Mouse (Mus musculus) neural tube, embryonic 13.5 days (tissue): ENCODE results near the gene Nt5c. TPM values are rescaled to one million over a fixed set of nuclear protein-coding genes. Genes with fewer than 3 reads are reported as not detected.
"Not testable (repeated sequence)": the region's sequence is repeated elsewhere in the genome, so short reads cannot be mapped to it uniquely, and the experiment has no call there.

Experiments
- ATAC-seq: fragments of 200-750 bp; cut with Nextera tagmentation; 2 replicates; pipeline ENCODE4 v1.8.0; 2017; ENCODE audit warnings: low read depth, mild to moderate bottlenecking, moderate TSS enrichment, moderate library complexity
- H3K27ac ChIP-seq: fragments of 300-500 bp; sonication (generic); replicated peaks from 2 replicates; pipeline ENCODE4 v1.5.1; 2015; ENCODE audit warnings: moderate library complexity, mild to moderate bottlenecking, inconsistent platforms
- H3K27me3 ChIP-seq: fragments of 300-500 bp; sonication (generic); 2 replicates; pipeline ENCODE4 v1.6.1; 2015; ENCODE audit warnings: mild to moderate bottlenecking, inconsistent platforms
- H3K36me3 ChIP-seq: fragments of 300-500 bp; sonication (generic); 2 replicates; pipeline ENCODE4 v1.6.1; 2015; ENCODE audit warnings: mild to moderate bottlenecking, inconsistent platforms
- H3K4me1 ChIP-seq: fragments of 300-500 bp; sonication (generic); replicated peaks from 2 replicates; pipeline ENCODE4 v1.6.1; 2015; ENCODE audit warnings: inconsistent platforms
- H3K4me2 ChIP-seq: fragments of 300-500 bp; sonication (generic); 2 replicates; pipeline ENCODE4 v1.6.1; 2015; ENCODE audit warnings: inconsistent platforms, mild to moderate bottlenecking, moderate library complexity
- H3K4me3 ChIP-seq: fragments of 300-500 bp; sonication (generic); 2 replicates; pipeline ENCODE4 v1.5.1; 2015; ENCODE audit warnings: mild to moderate bottlenecking, inconsistent platforms
- H3K9ac ChIP-seq: fragments of 300-500 bp; sonication (generic); 2 replicates; pipeline ENCODE4 v1.6.1; 2015; ENCODE audit warnings: moderate library complexity, mild to moderate bottlenecking, inconsistent platforms
- H3K9me3 ChIP-seq: fragments of 300-500 bp; sonication (generic); 2 replicates; pipeline ENCODE4 v1.6.1; 2016; ENCODE audit warnings: inconsistent platforms
- WGBS: fragments of 180-500 bp; shearing (Covaris S2); methylation state at CpG from one replicate; pipeline ENCODE4 v1.1.7; 2015; 5-methylcytosine and 5-hydroxymethylcytosine counted together
- polyA plus RNA-seq: library from polyadenylated mRNA; unstranded; fragments of >200 nt; fragmentation: Nextera tagmentation; extraction: Ambion mirVana; gene quantifications from 2 replicates; pipeline ENCODE4 v1.2.1, GENCODE M21; 2015

Nt5c gene
- polyA plus RNA-seq, 1 experiment from 2014 or later = 96.7 TPM

DNA sequence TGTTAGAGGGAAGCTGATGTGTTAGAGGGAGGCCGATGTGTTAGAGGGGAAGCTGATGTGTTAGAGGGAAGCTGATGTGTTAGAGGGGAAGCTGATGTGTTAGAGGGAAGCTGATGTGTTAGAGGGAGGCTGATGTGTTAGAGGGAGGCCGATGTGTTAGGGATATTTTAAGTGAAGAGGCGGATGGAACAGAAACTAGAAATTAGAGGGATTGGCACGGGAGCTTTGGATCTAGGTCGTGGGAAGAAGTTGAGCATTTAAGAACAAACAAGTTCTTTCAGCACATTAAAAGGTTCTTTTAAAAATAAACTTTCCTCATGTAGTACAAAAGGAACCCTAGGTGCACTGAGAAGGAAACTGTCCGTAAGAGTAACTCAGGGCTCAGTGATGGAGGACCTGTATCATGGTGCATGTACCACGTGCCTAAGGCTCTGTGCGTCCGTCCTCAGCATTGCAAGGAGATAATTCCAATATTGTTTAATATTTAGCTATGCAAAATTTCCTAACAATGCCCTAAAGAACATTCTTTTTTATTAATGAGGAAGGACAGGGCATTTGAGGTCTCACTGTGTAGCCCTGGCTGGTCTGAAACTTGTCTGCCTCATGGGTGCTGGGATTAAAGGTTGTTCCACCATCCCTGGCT is 13.2 kb downstream of the Nt5c start:
- no peak for ATAC-seq
- Histone ChIP-seq H3K9me3 (no peaks in the 10 kb centered on the region), H3K4me3 (no peak overlapping the region), H3K9ac (no peak overlapping the region), H3K27me3 (no peaks in the 10 kb centered on the region), H3K4me2 (no peak overlapping the region), H3K27ac (no peak overlapping the region), H3K4me1 (peaks cover 39% of the 10 kb centered on the region), H3K36me3 (peaks cover 12% of the 10 kb centered on the region; the same call in 1 of the 2 replicates)
- 90% methylated on average over 9 of the region's 9 CpGs for WGBS

DNA sequence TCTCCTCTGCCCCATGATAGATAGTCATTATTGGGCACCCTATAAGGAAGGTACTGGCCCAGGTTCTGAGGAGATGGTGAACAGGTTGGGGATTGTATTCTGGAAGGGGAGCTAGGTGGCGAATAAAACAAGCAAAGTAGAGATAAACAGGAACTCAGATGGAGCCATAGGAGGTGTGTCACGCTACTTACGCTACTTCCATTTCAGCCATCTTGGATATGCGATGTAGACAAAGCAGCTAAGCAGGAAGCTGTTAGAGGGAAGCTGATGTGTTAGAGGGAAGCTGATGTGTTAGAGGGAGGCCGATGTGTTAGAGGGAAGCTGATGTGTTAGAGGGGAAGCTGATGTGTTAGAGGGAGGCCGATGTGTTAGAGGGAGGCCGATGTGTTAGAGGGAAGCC is 14.3 kb downstream of the Nt5c start:
- peak overlapping the region; percentile 98 for H3K4me2 ChIP-seq

DNA sequence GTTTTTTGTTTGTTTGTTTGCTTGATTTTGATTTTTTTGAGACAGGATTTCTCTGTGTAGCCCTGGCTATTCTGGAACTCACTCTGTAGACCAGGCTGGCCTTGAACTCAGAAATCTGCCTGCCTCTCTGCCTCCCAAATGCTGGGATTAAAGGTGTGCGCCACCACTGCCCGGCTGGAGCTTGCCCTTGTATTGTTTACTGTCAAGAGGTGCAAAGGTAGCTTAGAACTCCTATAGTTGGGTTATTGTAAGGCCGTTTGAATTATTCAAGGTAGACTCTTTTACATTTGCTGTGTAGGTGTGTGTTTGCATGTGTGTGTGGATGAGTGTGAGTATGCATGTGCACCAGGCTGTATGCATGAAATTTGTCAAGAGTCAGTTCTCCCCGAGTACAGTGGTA is 15.0 kb downstream of the Nt5c start:
- H3K4me3 ChIP-seq = peak overlapping the region; percentile 83
- H3K36me3 ChIP-seq, H3K27ac ChIP-seq, H3K27me3 ChIP-seq, H3K9me3 ChIP-seq, ATAC-seq: not testable (repeated sequence)
- H3K9ac ChIP-seq = peak overlapping the region; percentile 84
- 83% methylated on average over 4 of the region's 4 CpGs for WGBS
- H3K4me2 ChIP-seq = peak overlapping the region; percentile 98
- H3K4me1 ChIP-seq = peaks cover 37% of the 10 kb centered on the region

More for the DNA sequence above, 14.3 kb downstream of the Nt5c start:
- not testable (repeated sequence) for H3K4me3 ChIP-seq, ATAC-seq, H3K27ac ChIP-seq, H3K27me3 ChIP-seq, H3K9me3 ChIP-seq
- Histone ChIP-seq H3K4me1 (peaks cover 37% of the 10 kb centered on the region), H3K9ac (0 out of 2 replicates have a peak overlapping the region, but pooled peaks have one; percentile 35), H3K36me3 (peaks cover 12% of the 10 kb centered on the region; the same call in 1 of the 2 replicates)
- 92% methylated on average over 7 of the region's 7 CpGs for WGBS

DNA sequence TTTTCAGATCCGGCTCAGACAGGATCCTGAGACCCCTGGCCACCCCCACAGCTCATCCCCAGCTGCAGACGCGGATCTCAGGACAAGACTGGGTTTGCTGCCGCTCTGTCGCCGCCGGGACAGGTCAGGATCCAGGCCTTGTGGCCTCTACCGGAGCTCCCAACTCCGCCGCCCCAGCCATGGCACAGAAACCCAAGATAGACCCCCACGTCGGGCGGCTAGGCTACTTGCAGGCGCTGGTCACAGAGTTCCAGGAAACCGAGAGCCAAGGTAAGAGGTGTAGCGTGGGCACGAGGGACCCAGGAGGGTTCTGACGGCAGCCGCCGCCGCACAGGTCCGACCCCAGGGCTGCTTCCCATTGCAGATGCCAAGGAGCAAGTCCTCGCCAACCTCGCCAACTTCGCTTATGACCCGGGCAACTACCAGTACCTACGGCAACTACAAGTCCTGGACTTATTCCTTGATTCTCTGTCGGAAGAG is 15.9 kb downstream of the Nt5c start:
- peaks cover 7% of the 10 kb centered on the region; the same call in 1 of the 2 replicates for H3K36me3 ChIP-seq
- peak overlapping the region; percentile 83 for H3K4me3 ChIP-seq
- peaks cover 37% of the 10 kb centered on the region for H3K4me1 ChIP-seq
- no peaks in the 10 kb centered on the region for H3K27me3 ChIP-seq
- H3K27ac ChIP-seq = peak overlapping the region; percentile 86
- peak; percentile 60 for ATAC-seq
- H3K4me2 ChIP-seq = peak overlapping the region; percentile 98
- no peaks in the 10 kb centered on the region for H3K9me3 ChIP-seq
- H3K9ac ChIP-seq = peak overlapping the region; percentile 84
- 2% methylated on average over 28 of the region's 28 CpGs for WGBS

DNA sequence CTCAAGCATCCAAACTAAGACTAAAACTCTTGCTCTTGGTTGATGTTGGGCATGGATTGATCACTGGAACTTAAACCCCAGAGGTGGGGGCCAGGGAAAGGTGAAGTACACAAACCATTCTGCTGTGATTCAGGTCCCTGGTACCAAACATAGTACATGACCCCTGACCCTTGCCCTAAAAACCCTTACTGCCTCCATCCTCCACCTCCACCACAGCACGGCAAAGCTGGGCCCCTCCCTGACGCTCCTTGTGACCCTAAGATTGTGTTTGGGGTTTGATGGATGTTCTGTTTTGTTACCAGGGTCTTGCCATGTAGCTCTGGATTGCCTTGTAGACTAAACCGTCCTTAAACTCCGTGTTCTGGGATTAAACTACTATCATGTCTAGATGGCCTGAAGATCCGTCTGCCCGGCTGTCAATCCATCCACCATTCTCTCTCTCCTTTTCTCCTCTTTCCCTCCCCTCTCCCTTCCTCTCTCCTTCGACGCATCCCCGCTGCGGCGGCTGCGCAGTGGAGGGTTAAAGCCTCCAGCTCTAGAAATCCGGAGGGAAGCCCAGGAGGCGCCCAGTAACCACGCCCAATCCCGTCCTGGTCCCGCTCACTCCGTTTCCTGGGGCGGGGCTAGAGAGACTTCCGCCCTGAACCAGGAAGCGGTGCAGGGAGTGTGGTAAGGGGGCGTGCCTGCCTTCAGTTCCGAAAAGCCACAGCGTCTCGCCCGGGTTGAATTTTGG is 16.5 kb downstream of the Nt5c start, which contains the start of gene Armc7:
Gene Armc7 (plus strand): TSS at position 643 of the 733 bp plus-strand sequence.
- H3K4me2 ChIP-seq = peak within 1 kb of the TSS; percentile 98
- peak within 1 kb of the TSS; percentile 86 for H3K27ac ChIP-seq
- H3K4me1 ChIP-seq = peaks cover 37% of the 10 kb centered on the region
- WGBS = 2% methylated on average over 26 of the region's 26 CpGs
- H3K9ac ChIP-seq = peak within 1 kb of the TSS; percentile 84
- H3K9me3 ChIP-seq = no peaks in the 10 kb centered on the region
- peak within 1 kb of the TSS; percentile 83 for H3K4me3 ChIP-seq
- H3K27me3 ChIP-seq = no peaks in the 10 kb centered on the region
- peak; percentile 96 for ATAC-seq
- H3K36me3 ChIP-seq = peaks cover 7% of the 10 kb centered on the region; the same call in 1 of the 2 replicates

DNA sequence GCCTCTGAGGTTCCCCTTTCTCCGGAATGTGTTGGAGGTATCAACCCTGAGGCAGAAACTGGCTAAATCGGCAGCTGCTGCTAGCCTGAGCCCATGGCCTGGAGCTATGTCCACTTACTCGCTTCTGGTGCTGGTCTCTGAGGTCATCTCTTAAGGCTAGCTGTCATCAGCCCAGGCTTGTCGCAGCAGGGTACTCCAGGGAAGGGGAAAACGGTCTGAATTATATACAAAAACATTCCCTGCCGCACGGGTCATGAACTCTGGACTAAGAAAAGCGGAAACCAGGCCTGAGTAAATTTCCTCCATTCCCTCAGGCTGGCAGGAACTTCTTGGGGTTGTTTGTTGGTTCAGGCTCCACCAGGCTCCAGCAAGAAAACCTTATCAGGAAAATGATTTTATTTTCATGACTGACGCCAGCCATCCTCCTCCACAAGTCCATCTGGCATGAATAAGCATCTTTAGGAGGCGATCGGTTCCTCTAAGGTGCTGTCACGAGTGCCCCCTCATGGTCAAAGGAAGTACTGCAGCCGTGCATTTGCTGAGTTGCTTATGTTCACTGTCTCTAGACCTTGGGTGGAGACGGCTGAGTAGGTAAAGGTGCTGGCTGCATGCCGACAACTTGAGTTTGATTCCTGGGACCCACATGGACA is 17.9 kb downstream of the Nt5c start:
- Histone ChIP-seq H3K9ac (peak overlapping the region; percentile 49; the same call in 1 of the 2 replicates), H3K27ac (peak overlapping the region; percentile 86), H3K9me3 (no peaks in the 10 kb centered on the region), H3K4me1 (peaks cover 37% of the 10 kb centered on the region), H3K4me2 (peak overlapping the region; percentile 22), H3K4me3 (no peak overlapping the region), H3K27me3 (no peaks in the 10 kb centered on the region), H3K36me3 (no peaks in the 10 kb centered on the region)
- ATAC-seq = 0 out of 2 replicates have a peak, but pooled peaks have one; percentile 12
- WGBS = 20% methylated on average over 15 of the region's 15 CpGs

DNA sequence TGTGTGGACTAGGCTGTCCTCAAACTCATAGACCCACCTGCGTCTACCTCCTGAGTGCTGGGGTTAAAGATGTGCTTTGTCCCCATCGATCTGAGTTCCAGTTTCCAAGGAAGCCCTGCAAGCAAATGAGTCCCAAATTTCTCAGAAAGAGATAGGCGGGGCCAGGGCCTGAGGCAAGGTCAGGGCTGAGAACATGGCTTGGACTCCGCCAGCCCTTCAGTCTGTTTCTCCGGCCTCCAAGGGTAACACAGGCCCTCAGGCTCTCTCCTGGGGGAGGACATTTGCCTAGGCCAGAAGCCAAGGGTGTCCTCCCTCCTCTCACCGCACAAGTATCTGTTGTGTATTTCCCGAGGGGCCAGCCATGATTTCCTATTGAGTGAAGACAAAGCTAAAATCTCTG is 19.5 kb downstream of the Nt5c start:
- Histone ChIP-seq H3K4me2 (no peak overlapping the region), H3K9me3 (no peaks in the 10 kb centered on the region), H3K4me1 (peaks cover 36% of the 10 kb centered on the region), H3K4me3 (no peak overlapping the region), H3K36me3 (no peaks in the 10 kb centered on the region), H3K9ac (no peak overlapping the region), H3K27ac (no peak overlapping the region), H3K27me3 (no peaks in the 10 kb centered on the region)
- no peak for ATAC-seq
- 90% methylated on average over 7 of the region's 7 CpGs for WGBS

DNA sequence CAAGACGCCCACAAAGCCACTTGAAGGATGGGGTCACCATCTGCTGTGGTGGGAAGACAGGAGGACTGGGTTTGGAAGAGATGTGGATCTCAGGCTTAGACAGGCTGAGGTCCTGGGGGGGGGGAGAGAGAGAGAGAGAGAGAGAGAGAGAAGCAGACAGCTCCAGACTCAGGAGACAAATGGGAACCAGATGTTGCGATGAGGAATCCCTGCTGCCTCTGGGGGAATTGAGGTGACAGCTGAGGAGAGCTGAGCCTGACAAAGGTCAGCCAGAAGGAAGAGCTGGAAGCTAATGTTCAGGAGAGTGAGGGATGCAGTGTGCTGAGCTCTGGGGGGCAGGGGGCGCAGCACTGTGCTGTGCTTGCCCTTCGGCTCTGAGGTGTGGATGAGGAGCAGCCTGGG is 24.4 kb downstream of the Nt5c start:
- H3K4me2 ChIP-seq = no peak overlapping the region
- no peak overlapping the region for H3K9ac ChIP-seq
- peaks cover 11% of the 10 kb centered on the region for H3K4me1 ChIP-seq
- H3K27ac ChIP-seq = no peak overlapping the region
- 52% methylated on average over 4 of the region's 4 CpGs for WGBS
- no peak for ATAC-seq
- H3K27me3 ChIP-seq = peaks cover 5% of the 10 kb centered on the region; the same call in 1 of the 2 replicates
- no peak overlapping the region for H3K4me3 ChIP-seq
- H3K9me3 ChIP-seq = no peaks in the 10 kb centered on the region
- no peaks in the 10 kb centered on the region for H3K36me3 ChIP-seq

DNA sequence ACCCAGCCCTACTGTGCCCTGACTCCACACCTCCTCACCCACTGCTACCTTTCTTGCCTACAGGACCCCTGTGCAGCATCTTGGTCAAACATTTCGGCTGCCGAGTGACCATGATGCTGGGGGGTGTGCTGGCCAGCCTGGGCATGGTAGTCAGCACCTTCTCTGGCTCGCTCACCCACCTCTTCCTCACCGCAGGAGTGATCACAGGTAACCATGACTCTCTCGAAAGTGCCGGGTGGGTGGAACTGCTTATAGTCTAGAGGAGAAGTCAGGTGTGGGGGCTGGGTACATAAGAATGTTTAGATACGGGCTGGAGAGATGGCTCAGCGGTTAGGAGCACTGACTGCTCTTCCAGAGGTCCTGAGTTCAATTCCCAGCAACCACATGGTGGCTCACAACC is 26.8 kb downstream of the Nt5c start:
- Histone ChIP-seq H3K4me3 (no peak overlapping the region), H3K4me1 (peaks cover 12% of the 10 kb centered on the region), H3K9ac (no peak overlapping the region), H3K4me2 (no peak overlapping the region), H3K27ac (no peak overlapping the region), H3K9me3 (no peaks in the 10 kb centered on the region), H3K36me3 (no peaks in the 10 kb centered on the region), H3K27me3 (peaks cover 13% of the 10 kb centered on the region; the same call in 1 of the 2 replicates)
- no peak for ATAC-seq
- 88% methylated on average over 8 of the region's 8 CpGs for WGBS

DNA sequence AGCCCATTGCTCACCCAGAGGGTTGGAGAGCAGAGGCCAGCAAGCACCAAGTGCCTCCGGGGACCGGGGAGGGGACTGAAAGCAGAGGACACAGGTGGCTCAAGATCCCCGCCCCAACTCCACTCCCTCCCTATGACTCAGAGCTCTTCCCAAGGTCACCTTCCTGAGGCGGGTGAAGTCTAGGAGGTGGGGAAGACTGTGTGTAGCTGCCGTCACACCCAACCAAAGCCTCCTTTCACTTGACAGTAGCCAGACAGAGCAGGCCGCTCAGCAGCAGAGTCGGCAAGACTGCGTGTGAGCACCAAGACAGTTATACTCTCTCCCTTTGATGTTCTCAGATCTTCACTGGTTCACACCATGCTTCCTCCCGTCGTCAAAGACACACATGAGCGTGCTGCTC is 28.3 kb downstream of the Nt5c start:
- no peaks in the 10 kb centered on the region for H3K9me3 ChIP-seq
- peaks cover 12% of the 10 kb centered on the region for H3K4me1 ChIP-seq
- H3K27ac ChIP-seq = no peak overlapping the region
- H3K4me3 ChIP-seq = no peak overlapping the region
- ATAC-seq = no peak
- H3K36me3 ChIP-seq = no peaks in the 10 kb centered on the region
- H3K9ac ChIP-seq = no peak overlapping the region
- peaks cover 13% of the 10 kb centered on the region; the same call in 1 of the 2 replicates for H3K27me3 ChIP-seq
- WGBS = 77% methylated on average over 11 of the region's 11 CpGs
- H3K4me2 ChIP-seq = no peak overlapping the region

DNA sequence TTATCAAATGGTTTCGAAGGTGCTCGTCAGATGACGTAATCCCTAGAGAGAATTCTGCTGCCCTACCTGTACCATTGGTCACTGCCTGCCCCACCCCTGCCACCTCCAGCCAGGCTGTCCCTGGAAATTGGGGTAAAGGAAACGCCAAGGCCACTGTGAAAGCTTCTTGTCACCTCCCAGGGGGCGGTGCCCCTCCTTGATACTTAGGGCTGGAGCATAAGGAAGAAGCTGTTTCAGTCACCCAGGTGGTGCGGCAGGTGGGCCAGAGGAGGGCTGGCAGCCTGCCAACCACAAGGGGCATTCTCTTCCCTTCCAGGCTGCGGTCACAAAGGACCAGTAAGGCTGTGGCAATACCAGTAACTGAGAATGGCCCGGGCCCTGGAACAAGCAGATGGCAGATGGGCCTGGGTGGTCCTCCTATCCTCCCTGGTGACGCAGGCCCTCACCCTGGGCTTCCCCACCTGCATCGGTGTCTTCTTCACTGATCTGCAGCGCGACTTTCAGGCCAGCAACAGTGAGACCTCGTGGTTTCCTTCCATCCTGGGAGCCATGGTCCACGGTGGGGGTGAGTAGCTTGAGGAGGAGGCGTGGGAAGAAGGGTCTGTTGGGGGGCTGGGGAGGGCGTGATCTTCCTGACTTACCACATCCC is 29.3 kb downstream of the Nt5c start, which contains the start of gene Slc16a5:
Gene Slc16a5 (plus strand): TSS at position 232 of the 649 bp plus-strand sequence.
- no peak for ATAC-seq
- Histone ChIP-seq H3K9me3 (no peaks in the 10 kb centered on the region), H3K27me3 (peaks cover 13% of the 10 kb centered on the region; the same call in 1 of the 2 replicates), H3K9ac (no peak within 1 kb of the TSS), H3K36me3 (no peaks in the 10 kb centered on the region), H3K4me1 (peaks cover 13% of the 10 kb centered on the region), H3K4me3 (no peak within 1 kb of the TSS), H3K4me2 (no peak within 1 kb of the TSS), H3K27ac (no peak within 1 kb of the TSS)
- 73% methylated on average over 16 of the region's 16 CpGs for WGBS
